Mouse (Mus musculus) forebrain, embryonic 11.5 days (tissue): ENCODE measurements around the gene Gtf3c6. TPM values are rescaled to one million over a fixed set of nuclear protein-coding genes. Genes with fewer than 3 reads are reported as not detected.

ENCODE experiments used
- ATAC-seq: fragments of 200-750 bp; cut with Nextera tagmentation; replicated peaks from 2 replicates; pipeline ENCODE4 v1.8.0; 2017; ENCODE audit warnings: moderate TSS enrichment; ENCODE audit not compliant: low FRiP score
- DNase-seq: peaks from one replicate; pipeline ENCODE4 v3.0.0-alpha.2; 2017; ENCODE audit warnings: low spot score
- H3K27ac ChIP-seq: fragments of 300-500 bp; sonication (generic); 2 replicates; pipeline ENCODE4 v1.5.1; 2014; ENCODE audit warnings: low read depth, low read length
- H3K27me3 ChIP-seq: fragments of 300-500 bp; sonication (generic); 2 replicates; pipeline ENCODE4 v1.6.1; 2014; ENCODE audit warnings: mild to moderate bottlenecking, low read length, mixed read lengths; ENCODE audit not compliant: control insufficient read depth, insufficient read depth
- H3K36me3 ChIP-seq: fragments of 300-500 bp; sonication (generic); 2 replicates; pipeline ENCODE4 v1.6.1; 2014; ENCODE audit warnings: mild to moderate bottlenecking, low read length, moderate library complexity, mixed read lengths; ENCODE audit not compliant: control insufficient read depth, insufficient read depth
- H3K4me1 ChIP-seq: fragments of 300-500 bp; sonication (generic); replicated peaks from 2 replicates; pipeline ENCODE4 v1.6.1; 2014; ENCODE audit warnings: low read length, mixed read lengths; ENCODE audit not compliant: control insufficient read depth, insufficient read depth
- H3K4me2 ChIP-seq: fragments of 300-500 bp; sonication (generic); 2 replicates; pipeline ENCODE4 v1.6.1; 2014; ENCODE audit warnings: low read depth, mild to moderate bottlenecking, low read length, moderate library complexity, mixed read lengths; ENCODE audit not compliant: severe bottlenecking
- H3K4me3 ChIP-seq: fragments of 300-500 bp; sonication (generic); 2 replicates; pipeline ENCODE4 v1.5.1; 2014; ENCODE audit warnings: low read depth, low read length
- H3K9ac ChIP-seq: fragments of 300-500 bp; sonication (generic); 2 replicates; pipeline ENCODE4 v1.6.1; 2014; ENCODE audit warnings: low read length
- H3K9me3 ChIP-seq: fragments of 300-500 bp; sonication (generic); 2 replicates; pipeline ENCODE4 v1.6.1; 2016; ENCODE audit warnings: low read length, mixed read lengths; ENCODE audit not compliant: control insufficient read depth
- WGBS: fragments of 180-500 bp; shearing (Covaris S2); extraction: QIAGEN DNeasy Blood & Tissue Kit; methylation state at CpG from one replicate; pipeline ENCODE4 v1.1.7; 2014; 5-methylcytosine and 5-hydroxymethylcytosine counted together
- polyA plus RNA-seq: library from polyadenylated mRNA; unstranded; fragments of >200 nt; fragmentation: Nextera tagmentation; extraction: Ambion mirVana; gene quantifications from 2 replicates; pipeline ENCODE4 v1.2.1, GENCODE M21; 2014

Gtf3c6 gene
- polyA plus RNA-seq, 1 experiment from 2014 or later: 146 TPM

DNA sequence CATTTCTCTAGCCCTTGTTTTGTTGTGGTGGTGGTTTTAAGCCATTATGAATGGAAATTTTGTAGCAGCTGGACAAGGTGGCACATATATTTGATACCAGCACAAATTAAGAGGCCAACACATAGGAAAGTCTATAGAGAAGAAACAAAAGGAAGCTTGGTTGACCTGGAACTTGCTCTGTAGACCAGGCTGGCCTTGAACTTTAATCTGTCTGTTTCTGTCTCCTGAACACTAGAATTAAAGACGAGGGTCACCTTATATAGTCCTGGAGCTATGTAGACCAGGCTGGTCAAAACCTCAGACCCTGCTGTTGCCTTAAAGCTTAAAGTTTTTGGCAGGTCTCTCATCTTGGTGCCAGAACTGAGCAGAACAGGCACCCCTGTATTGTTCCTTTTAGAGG is 27.7 kb upstream of the Gtf3c6 start:
- no peaks in the 10 kb centered on the region for H3K27me3 ChIP-seq
- H3K27ac ChIP-seq: no peak overlapping the region
- H3K9me3 ChIP-seq: no peaks in the 10 kb centered on the region
- no peak for DNase-seq
- no peak overlapping the region for H3K9ac ChIP-seq
- 77% methylated on average over 1 of the region's 1 CpGs for WGBS
- peaks cover 2% of the 10 kb centered on the region; the same call in 1 of the 2 replicates for H3K36me3 ChIP-seq
- H3K4me2 ChIP-seq: no peak overlapping the region
- H3K4me1 ChIP-seq: no peaks in the 10 kb centered on the region
- no peak for ATAC-seq
- no peak overlapping the region for H3K4me3 ChIP-seq

DNA sequence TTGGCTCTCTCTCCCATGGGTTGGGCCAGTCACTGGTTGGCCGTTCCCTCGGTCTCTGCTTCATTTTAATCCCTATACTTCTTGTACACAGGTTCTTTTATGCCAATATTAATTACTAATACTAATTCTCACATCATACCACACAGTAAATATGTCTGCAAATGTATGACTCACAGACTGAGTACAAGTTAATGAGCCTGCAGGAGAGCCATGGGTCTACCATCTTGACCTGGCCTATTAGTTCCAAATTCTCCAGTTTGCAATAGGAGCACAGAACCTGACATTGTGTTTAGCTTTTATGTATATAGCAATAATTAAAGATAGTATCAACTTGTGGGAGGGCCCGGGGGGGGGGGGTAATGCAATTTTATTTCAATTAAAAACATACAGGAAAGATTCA is 27.1 kb upstream of the Gtf3c6 start:
- DNase-seq (no peak), ATAC-seq (no peak)
- H3K27me3 ChIP-seq: no peaks in the 10 kb centered on the region
- no peaks in the 10 kb centered on the region for H3K9me3 ChIP-seq
- H3K27ac ChIP-seq: no peak overlapping the region
- H3K9ac ChIP-seq: no peak overlapping the region
- peaks cover 2% of the 10 kb centered on the region; the same call in 1 of the 2 replicates for H3K36me3 ChIP-seq
- no peak overlapping the region for H3K4me3 ChIP-seq
- no peak overlapping the region for H3K4me2 ChIP-seq
- WGBS: 89% methylated on average over 3 of the region's 3 CpGs
- no peaks in the 10 kb centered on the region for H3K4me1 ChIP-seq

DNA sequence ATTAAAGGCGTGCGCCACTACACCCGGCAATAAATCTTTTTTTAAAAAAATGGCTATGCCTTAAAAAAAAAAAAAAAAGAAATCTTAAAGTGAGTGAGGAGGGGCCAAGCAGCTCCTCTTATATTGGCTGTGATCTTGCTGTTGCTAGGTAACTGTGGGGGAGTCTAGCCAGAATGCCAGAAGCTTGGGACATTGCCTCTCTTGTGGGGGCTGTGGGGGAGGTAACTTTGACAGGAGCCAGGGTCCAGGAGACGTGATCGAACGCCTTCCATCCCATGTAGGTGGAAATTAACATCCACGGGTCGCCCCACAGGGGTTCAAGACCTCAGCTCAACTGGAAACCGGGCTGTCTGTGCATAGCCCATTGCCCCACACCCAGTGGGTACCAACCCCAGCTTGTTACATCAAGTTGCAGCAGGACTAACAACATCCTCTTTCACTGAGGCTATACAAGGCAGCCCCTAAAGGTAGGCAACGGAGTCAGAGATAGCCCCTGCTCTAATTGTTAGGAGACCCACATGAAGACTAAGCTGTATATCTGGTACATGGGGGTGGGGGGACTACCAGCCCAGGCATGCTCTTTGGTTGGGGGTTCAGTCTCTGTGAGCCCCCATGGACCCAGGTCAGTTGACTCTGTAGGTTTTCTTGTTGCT is 26.4 kb upstream of the Gtf3c6 start:
- Histone ChIP-seq H3K4me1 (no peaks in the 10 kb centered on the region), H3K4me2 (no peak overlapping the region), H3K27me3 (no peaks in the 10 kb centered on the region), H3K9ac (no peak overlapping the region), H3K4me3 (no peak overlapping the region), H3K9me3 (no peaks in the 10 kb centered on the region), H3K27ac (no peak overlapping the region), H3K36me3 (peaks cover 2% of the 10 kb centered on the region; the same call in 1 of the 2 replicates)
- 90% methylated on average over 10 of the region's 10 CpGs for WGBS
- DNase-seq: no peak
- no peak for ATAC-seq

- ATAC-seq (no peak), DNase-seq (no peak)
- Histone ChIP-seq H3K36me3 (peaks cover 2% of the 10 kb centered on the region; the same call in 1 of the 2 replicates), H3K9me3 (no peaks in the 10 kb centered on the region), H3K27me3 (no peaks in the 10 kb centered on the region), H3K27ac (no peak overlapping the region), H3K4me2 (no peak overlapping the region), H3K4me3 (no peak overlapping the region), H3K9ac (no peak overlapping the region), H3K4me1 (no peaks in the 10 kb centered on the region)
- 93% methylated on average over 9 of the region's 9 CpGs for WGBS
These were observed 25.7 kb upstream of the Gtf3c6 start for GRCm38 (mm10) chr10:40283636-40284035.

DNA sequence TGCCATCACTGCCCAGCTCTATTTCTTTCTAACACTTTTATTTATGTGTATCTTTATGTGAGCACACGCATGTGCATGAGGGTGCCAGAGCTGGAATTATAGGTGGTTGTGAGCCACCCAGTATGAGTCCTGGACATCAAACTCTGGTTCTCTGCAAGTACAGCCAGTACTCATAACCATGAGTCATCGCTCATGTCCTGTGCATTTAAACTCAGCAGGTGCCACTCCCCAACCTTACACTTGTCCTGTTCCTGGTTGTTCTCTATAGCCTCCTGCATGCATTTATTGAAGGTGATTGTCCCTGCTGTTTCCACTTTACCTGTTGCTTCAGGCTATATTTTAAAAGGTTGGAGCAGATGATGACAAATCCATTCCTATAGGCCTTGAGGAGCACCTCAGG is 23.7 kb upstream of the Gtf3c6 start:
- Histone ChIP-seq H3K4me2 (no peak overlapping the region), H3K27me3 (no peaks in the 10 kb centered on the region), H3K9me3 (no peaks in the 10 kb centered on the region), H3K36me3 (peaks cover 1% of the 10 kb centered on the region; the same call in 1 of the 2 replicates), H3K9ac (no peak overlapping the region), H3K4me1 (no peaks in the 10 kb centered on the region), H3K27ac (no peak overlapping the region), H3K4me3 (no peak overlapping the region)
- no peak for DNase-seq
- ATAC-seq: no peak
- WGBS: 93% methylated on average over 2 of the region's 2 CpGs

- Histone ChIP-seq H3K4me3 (no peak overlapping the region), H3K4me1 (no peaks in the 10 kb centered on the region), H3K9me3 (no peaks in the 10 kb centered on the region), H3K27me3 (no peaks in the 10 kb centered on the region), H3K4me2 (no peak overlapping the region), H3K27ac (no peak overlapping the region), H3K9ac (no peak overlapping the region), H3K36me3 (no peaks in the 10 kb centered on the region)
- ATAC-seq (no peak), DNase-seq (no peak)
- WGBS: 72% methylated on average over 5 of the region's 5 CpGs
These were observed 20.4 kb upstream of the Gtf3c6 start for GRCm38 (mm10) chr10:40278317-40278716.

GRCm38 (mm10) chr10:40275991-40276390 is 18.1 kb upstream of the Gtf3c6 start:
- Histone ChIP-seq H3K27me3 (no peaks in the 10 kb centered on the region), H3K4me2 (no peak overlapping the region), H3K4me3 (no peak overlapping the region), H3K27ac (no peak overlapping the region), H3K9me3 (no peaks in the 10 kb centered on the region), H3K4me1 (no peaks in the 10 kb centered on the region), H3K36me3 (no peaks in the 10 kb centered on the region), H3K9ac (no peak overlapping the region)
- DNase-seq (no peak), ATAC-seq (no peak)
- WGBS: 79% methylated on average over 7 of the region's 7 CpGs

- no peaks in the 10 kb centered on the region for H3K9me3 ChIP-seq
- WGBS: 84% methylated on average over 5 of the region's 5 CpGs
- no peak overlapping the region for H3K4me2 ChIP-seq
- H3K36me3 ChIP-seq: no peaks in the 10 kb centered on the region
- DNase-seq (no peak), ATAC-seq (no peak)
- no peaks in the 10 kb centered on the region for H3K27me3 ChIP-seq
- H3K4me3 ChIP-seq: no peak overlapping the region
- H3K9ac ChIP-seq: no peak overlapping the region
- no peaks in the 10 kb centered on the region for H3K4me1 ChIP-seq
- H3K27ac ChIP-seq: no peak overlapping the region
These were observed 16.0 kb upstream of the Gtf3c6 start for GRCm38 (mm10) chr10:40273938-40274337.

GRCm38 (mm10) chr10:40271216-40271615 is 13.3 kb upstream of the Gtf3c6 start:
- H3K9me3 ChIP-seq: no peaks in the 10 kb centered on the region
- no peak overlapping the region for H3K4me3 ChIP-seq
- H3K4me2 ChIP-seq: no peak overlapping the region
- no peak overlapping the region for H3K9ac ChIP-seq
- ATAC-seq: no peak
- no peaks in the 10 kb centered on the region for H3K4me1 ChIP-seq
- H3K27ac ChIP-seq: no peak overlapping the region
- no peak for DNase-seq
- whole genome bisulfite sequencing: 87% methylated on average over 3 of the region's 3 CpGs
- H3K36me3 ChIP-seq: no peaks in the 10 kb centered on the region
- H3K27me3 ChIP-seq: no peaks in the 10 kb centered on the region
